Mouse (Mus musculus) kidney, embryonic 14.5 days (tissue): ENCODE data around the gene Micu2. TPM values are rescaled to one million over a fixed set of nuclear protein-coding genes. Genes with fewer than 3 reads are reported as not detected.

Experiments used
- ATAC-seq: fragments of 200-750 bp; cut with Nextera tagmentation; 2 replicates; pipeline ENCODE4 v1.8.0; 2017; ENCODE audit warnings: moderate number of reproducible peaks, mild to moderate bottlenecking, moderate TSS enrichment, moderate library complexity; ENCODE audit not compliant: low FRiP score, low TSS enrichment
- H3K27ac ChIP-seq: fragments of 300-500 bp; sonication (generic); 2 replicates; pipeline ENCODE4 v1.5.1; 2014; ENCODE audit warnings: low read depth, mild to moderate bottlenecking, low read length, moderate library complexity, mixed read lengths
- H3K27me3 ChIP-seq: fragments of 300-500 bp; sonication (generic); 2 replicates; pipeline ENCODE4 v1.6.1; 2014; ENCODE audit warnings: mild to moderate bottlenecking, low read length; ENCODE audit not compliant: control insufficient read depth, insufficient read depth
- H3K36me3 ChIP-seq: fragments of 300-500 bp; sonication (generic); 2 replicates; pipeline ENCODE4 v1.6.1; 2014; ENCODE audit warnings: low read length, mixed read lengths; ENCODE audit not compliant: control insufficient read depth, insufficient read depth
- H3K4me1 ChIP-seq: fragments of 300-500 bp; sonication (generic); 2 replicates; pipeline ENCODE4 v1.6.1; 2014; ENCODE audit warnings: low read length, mixed read lengths; ENCODE audit not compliant: control insufficient read depth, insufficient read depth
- H3K4me2 ChIP-seq: fragments of 300-500 bp; sonication (generic); replicated peaks from 2 replicates; pipeline ENCODE4 v1.6.1; 2014; ENCODE audit warnings: low read depth, mild to moderate bottlenecking, low read length
- H3K4me3 ChIP-seq: fragments of 300-500 bp; sonication (generic); 2 replicates; pipeline ENCODE4 v1.5.1; 2014; ENCODE audit warnings: mild to moderate bottlenecking, low read length
- H3K9ac ChIP-seq: fragments of 300-500 bp; sonication (generic); 2 replicates; pipeline ENCODE4 v1.6.1; 2014; ENCODE audit warnings: low read depth, mild to moderate bottlenecking, low read length, moderate library complexity
- H3K9me3 ChIP-seq: fragments of 300-500 bp; sonication (generic); 2 replicates; pipeline ENCODE4 v1.6.1; 2016; ENCODE audit warnings: low read length; ENCODE audit not compliant: control insufficient read depth
- WGBS: fragments of 180-500 bp; shearing (Covaris S2); extraction: QIAGEN DNeasy Blood & Tissue Kit; methylation state at CpG from one replicate; pipeline ENCODE4 v1.1.7; 2014; 5-methylcytosine and 5-hydroxymethylcytosine counted together
- polyA plus RNA-seq: library from polyadenylated mRNA; unstranded; fragments of >200 nt; fragmentation: Nextera tagmentation; extraction: Ambion mirVana; gene quantifications from 2 replicates; pipeline ENCODE4 v1.2.1, GENCODE M21; 2014

The Micu2 gene
- polyA plus RNA-seq, 1 experiment from 2014 or later = 58.0 TPM

DNA sequence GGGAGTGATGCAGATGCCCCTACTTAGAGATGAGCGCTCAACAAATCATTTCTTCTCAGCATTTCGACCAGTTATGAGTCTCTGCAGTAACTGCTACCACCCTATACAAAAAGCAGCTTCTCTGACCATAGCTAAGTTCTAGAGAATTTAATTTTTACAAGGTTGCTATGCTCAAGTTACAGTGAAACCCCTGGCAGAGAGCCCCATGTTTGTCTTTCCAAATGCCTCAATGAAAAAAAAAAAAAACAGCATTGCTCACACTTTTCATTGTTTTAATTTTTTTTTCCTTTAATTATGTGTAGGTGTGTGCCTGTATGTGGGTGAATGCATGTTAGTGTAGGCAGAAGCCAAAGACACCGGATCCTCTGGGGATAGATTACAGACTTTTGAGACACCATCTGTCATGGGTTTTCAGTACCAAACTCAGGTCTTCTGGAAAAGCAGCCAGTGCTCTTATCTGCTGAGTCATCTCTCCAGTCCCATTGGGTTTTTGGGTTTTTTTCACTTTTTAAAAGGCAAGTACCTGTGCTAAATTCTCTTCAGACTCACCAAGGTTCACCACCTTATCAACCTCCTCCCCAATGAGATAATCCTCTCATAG is 132.3 kb downstream of the Micu2 start:
- Histone ChIP-seq H3K9me3 (no peaks in the 10 kb centered on the region), H3K4me1 (no peaks in the 10 kb centered on the region), H3K36me3 (peaks cover 49% of the 10 kb centered on the region), H3K9ac (no peak overlapping the region), H3K27me3 (no peaks in the 10 kb centered on the region), H3K4me2 (no peak overlapping the region), H3K27ac (no peak overlapping the region), H3K4me3 (no peak overlapping the region)
- no peak for ATAC-seq
- 88% methylated on average over 3 of the region's 3 CpGs for WGBS

Other genes with a start within 250 kb of the Micu2 start
- 12.6 and 21.5 TPM in 2 replicates for gene Lats2, start 240.9 kb downstream of the Micu2 start, polyA plus RNA-seq
- 37.2 and 49.1 TPM in 2 replicates for gene Sap18, start 201.1 kb downstream of the Micu2 start, polyA plus RNA-seq
- gene Ska3, start 173.1 kb downstream of the Micu2 start, polyA plus RNA-seq = 32.1 and 51.9 TPM in 2 replicates
- 161 and 166 TPM in 2 replicates for gene Mrpl57, start 173.0 kb downstream of the Micu2 start, polyA plus RNA-seq
- gene Zdhhc20, start 109.0 kb downstream of the Micu2 start, polyA plus RNA-seq = 66.8 and 69.0 TPM in 2 replicates
- 7.1 and 8.5 TPM in 2 replicates for gene Fgf9, start 71.3 kb upstream of the Micu2 start, polyA plus RNA-seq